Mouse (Mus musculus): ENCODE measurements at regions not wholly inside any gene's neighbourhood (a gene's known extent, or its start where the extent isn't known, plus 50 kb on each side); places are given as distances from the start of the nearest gene placed in this dataset.

DNA sequence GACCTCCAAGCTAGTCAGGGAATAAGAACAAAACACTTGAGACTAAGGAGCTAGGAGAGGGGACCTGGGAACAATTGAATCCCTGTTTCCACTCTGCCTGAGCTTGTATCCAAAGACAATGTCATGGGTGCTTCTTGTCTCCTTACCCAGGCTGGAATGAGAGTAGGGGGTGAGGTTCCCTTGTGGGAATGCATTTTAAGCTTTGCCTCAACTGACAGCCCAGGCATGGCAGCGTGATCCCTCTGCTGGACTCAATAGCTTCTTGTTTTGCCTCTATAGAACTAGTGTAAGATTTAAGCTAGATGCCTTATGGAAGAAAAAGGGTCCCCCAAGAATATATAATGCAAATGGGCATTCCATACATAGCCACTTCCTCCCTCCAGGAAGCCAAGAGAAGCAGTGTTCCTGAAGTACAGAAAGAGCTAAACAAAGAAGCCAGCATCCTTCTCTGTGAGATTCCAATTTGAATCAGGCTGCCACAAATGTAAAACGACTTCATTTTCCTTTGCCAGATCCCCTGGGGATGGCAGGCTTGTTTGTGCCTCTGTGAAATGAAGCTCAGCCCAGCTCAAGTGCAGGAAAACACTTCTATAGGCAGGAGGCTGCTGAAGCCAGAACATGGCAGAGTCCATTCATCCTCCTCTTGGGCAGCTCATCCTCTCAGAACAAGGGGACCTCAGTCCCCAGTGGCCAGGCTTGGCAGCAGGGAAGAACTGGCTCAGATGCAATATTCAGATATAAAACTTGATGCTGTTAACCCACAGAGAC, 339.3 kb upstream of the Trib2 start:
- TF ChIP-seq CTCF (IDR thresholded peaks at IDR 0.05 in 2 of 3, conservative IDR thresholded peaks at IDR 0.05 in 1 of 3; ENCODE audit: control insufficient read depth in 1 of 3, insufficient read depth in 1 of 3, low read depth in 2 of 3, low read length in 3 of 3, poor library complexity in 1 of 3, severe bottlenecking in 1 of 3) = no peak
- TF ChIP-seq USF2 (IDR thresholded peaks at IDR 0.05; ENCODE audit: borderline replicate concordance in 1 of 2, insufficient read depth in 1 of 2, low read depth in 1 of 2, low read length in 2 of 2) = no peak
- TF ChIP-seq POLR2A (IDR thresholded peaks at IDR 0.05; ENCODE audit: control insufficient read depth in 1 of 2, insufficient read depth in 1 of 2, low read depth in 1 of 2, low read length in 2 of 2, poor library complexity in 1 of 2) = no peak
- no peak for TF ChIP-seq POLR2AphosphoS2 (IDR thresholded peaks at IDR 0.05; ENCODE audit: low read length)
- TF ChIP-seq UBTF (IDR thresholded peaks at IDR 0.05; ENCODE audit: borderline replicate concordance, insufficient read depth, low read depth, low read length) = no peak
- no peak for TF ChIP-seq USF1 (IDR thresholded peaks at IDR 0.05; ENCODE audit: low read depth, low read length)
- no peak for TF ChIP-seq MAZ (IDR thresholded peaks at IDR 0.05; ENCODE audit: low read depth, low read length)
- no peak for TF ChIP-seq CHD1 (IDR thresholded peaks at IDR 0.05; ENCODE audit: low read depth, low read length)
- no peak for TF ChIP-seq TBP (IDR thresholded peaks at IDR 0.05; ENCODE audit: low read depth, low read length)
- no peak for TF ChIP-seq MAFK (IDR thresholded peaks at IDR 0.05; ENCODE audit: borderline replicate concordance, low read depth, low read length)
- TF ChIP-seq TCF12 (IDR thresholded peaks at IDR 0.05; ENCODE audit: low read depth, low read length) = no peak

Data from MEL (cell line).